Mouse (Mus musculus): Measurements from ENCODE around the gene Wdr53. TPM values are rescaled to one million over a fixed set of nuclear protein-coding genes. Genes with fewer than 3 reads are reported as not detected.
A peak's percentile ranks its signal among the peaks of the same experiment; 100 is the strongest.
"Not testable (repeated sequence)": the region's sequence is repeated elsewhere in the genome, so short reads cannot be mapped to it uniquely, and the experiment has no call there.

Gene Wdr53
- polyA plus RNA-seq (2015; fragmentation: Nextera tagmentation; extraction: Ambion mirVana): 19.3 and 19.5 TPM in 2 replicates

- peak; percentile 99 for ATAC-seq (replicated peaks; ENCODE audit: low FRiP score)
- under 1% methylated on average over 48 of the region's 48 CpGs for WGBS
Observed at GRCm38 (mm10) chr16:32246952-32247370, at the start of gene Wdr53, which contains the start of gene Fbxo45. Gene Wdr53, plus strand, starts transcription at chr16:32247227. Gene Fbxo45, minus strand, starts transcription at chr16:32247158.

GRCm38 (mm10) chr16:32200256-32201003 is 46.6 kb upstream of the Wdr53 start:
- no peaks in the 10 kb centered on the region for H3K9me3 ChIP-seq (replicated peaks)
- 22% methylated on average over 21 of the region's 21 CpGs for WGBS
- peaks cover 12% of the 10 kb centered on the region for H3K4me1 ChIP-seq
- H3K9ac ChIP-seq: no peak overlapping the region
- peak overlapping the region; percentile 87 for H3K27ac ChIP-seq
- peak overlapping the region; percentile 33 for H3K4me3 ChIP-seq (replicated peaks)
- H3K4me2 ChIP-seq: peak overlapping the region; percentile 57
- H3K27me3 ChIP-seq: no peaks in the 10 kb centered on the region
- ATAC-seq (replicated peaks; ENCODE audit: low FRiP score): peak; percentile 82; the same call in 1 of the 2 replicates
- no peaks in the 10 kb centered on the region for H3K36me3 ChIP-seq

More at GRCm38 (mm10) chr16:32246952-32247370, at the start of gene Wdr53, which contains the start of gene Fbxo45:
- Histone ChIP-seq H3K4me1 (peaks cover 28% of the 10 kb centered on the region), H3K27ac (peak within 1 kb of the TSS; percentile 93), H3K27me3 (no peaks in the 10 kb centered on the region), H3K9ac (peak within 1 kb of the TSS; percentile 88), H3K4me2 (peak within 1 kb of the TSS; percentile 75), H3K4me3 (replicated peaks) (peak within 1 kb of the TSS; percentile 78), H3K36me3 (peaks cover 4% of the 10 kb centered on the region), H3K9me3 (replicated peaks) (no peaks in the 10 kb centered on the region)

- peak overlapping the region; percentile 87 for H3K27ac ChIP-seq
- H3K4me1 ChIP-seq: peaks cover 12% of the 10 kb centered on the region
- H3K4me3 ChIP-seq (replicated peaks): peak overlapping the region; percentile 33
- no peaks in the 10 kb centered on the region for H3K36me3 ChIP-seq
- peak overlapping the region; percentile 57 for H3K4me2 ChIP-seq
- H3K27me3 ChIP-seq: no peaks in the 10 kb centered on the region
- WGBS: 30% methylated on average over 9 of the region's 9 CpGs
- H3K9ac ChIP-seq: no peak overlapping the region
- H3K9me3 ChIP-seq (replicated peaks): no peaks in the 10 kb centered on the region
- ATAC-seq (replicated peaks; ENCODE audit: low FRiP score): peak; percentile 33; the same call in 1 of the 2 replicates
Observed at GRCm38 (mm10) chr16:32201004-32201325, 46.1 kb upstream of the Wdr53 start.

DNA sequence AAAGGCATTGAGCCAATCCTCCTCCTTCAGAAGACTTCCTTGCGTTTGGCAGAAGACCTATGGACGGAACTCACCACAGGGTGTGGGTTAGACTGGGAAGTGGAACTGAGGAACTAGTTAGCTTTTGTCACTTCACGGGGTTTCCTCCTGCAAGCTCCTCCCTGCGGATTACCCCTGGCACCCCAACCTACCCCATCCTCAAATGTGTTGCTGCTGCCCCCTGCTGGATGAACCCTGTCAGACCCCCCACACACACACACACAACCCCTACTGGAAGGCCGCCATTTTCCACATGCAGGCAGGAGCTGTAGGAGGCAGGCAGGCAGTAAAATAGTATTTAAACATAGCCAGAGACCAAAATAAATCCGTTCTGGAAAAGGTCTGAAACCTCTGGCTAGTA is 44.3 kb upstream of the Wdr53 start:
- H3K4me3 ChIP-seq (replicated peaks): no peak overlapping the region
- H3K36me3 ChIP-seq: no peaks in the 10 kb centered on the region
- no peak overlapping the region for H3K27ac ChIP-seq
- ATAC-seq (replicated peaks; ENCODE audit: low FRiP score): no peak
- H3K4me1 ChIP-seq: peaks cover 12% of the 10 kb centered on the region
- H3K27me3 ChIP-seq: no peaks in the 10 kb centered on the region
- H3K9me3 ChIP-seq (replicated peaks): no peaks in the 10 kb centered on the region
- H3K4me2 ChIP-seq: no peak overlapping the region
- 79% methylated on average over 6 of the region's 6 CpGs for WGBS
- no peak overlapping the region for H3K9ac ChIP-seq

- H3K4me3 ChIP-seq (replicated peaks): no peak overlapping the region
- H3K4me1 ChIP-seq: peaks cover 12% of the 10 kb centered on the region
- ATAC-seq (replicated peaks; ENCODE audit: low FRiP score): no peak
- H3K4me2 ChIP-seq: no peak overlapping the region
- H3K36me3 ChIP-seq: no peaks in the 10 kb centered on the region
- peaks cover 6% of the 10 kb centered on the region; the same call in 1 of the 2 replicates for H3K9me3 ChIP-seq (replicated peaks)
- WGBS: 59% methylated on average over 3 of the region's 3 CpGs
- H3K27me3 ChIP-seq: no peaks in the 10 kb centered on the region
- H3K27ac ChIP-seq: no peak overlapping the region
- H3K9ac ChIP-seq: no peak overlapping the region
Observed at GRCm38 (mm10) chr16:32204902-32205301, 42.1 kb upstream of the Wdr53 start.

- no peak overlapping the region for H3K4me2 ChIP-seq
- no peak overlapping the region for H3K4me3 ChIP-seq (replicated peaks)
- no peaks in the 10 kb centered on the region for H3K27me3 ChIP-seq
- H3K4me1 ChIP-seq: no peaks in the 10 kb centered on the region
- H3K9ac ChIP-seq: no peak overlapping the region
- H3K36me3 ChIP-seq: no peaks in the 10 kb centered on the region
- no peak overlapping the region for H3K27ac ChIP-seq
- H3K9me3 ChIP-seq (replicated peaks): peaks cover 9% of the 10 kb centered on the region; the same call in 1 of the 2 replicates
- ATAC-seq (replicated peaks; ENCODE audit: low FRiP score): no peak
Observed at GRCm38 (mm10) chr16:32214156-32214555, 32.9 kb upstream of the Wdr53 start.

- H3K27ac ChIP-seq: no peak overlapping the region
- H3K9ac ChIP-seq: no peak overlapping the region
- no peaks in the 10 kb centered on the region for H3K4me1 ChIP-seq
- 78% methylated on average over 17 of the region's 17 CpGs for WGBS
- no peak overlapping the region for H3K4me2 ChIP-seq
- no peak overlapping the region for H3K4me3 ChIP-seq (replicated peaks)
- peaks cover 3% of the 10 kb centered on the region; the same call in 1 of the 2 replicates for H3K9me3 ChIP-seq (replicated peaks)
- H3K27me3 ChIP-seq: no peaks in the 10 kb centered on the region
- no peak for ATAC-seq (replicated peaks; ENCODE audit: low FRiP score)
- no peaks in the 10 kb centered on the region for H3K36me3 ChIP-seq
Observed at GRCm38 (mm10) chr16:32214804-32215576, 32.0 kb upstream of the Wdr53 start.

DNA sequence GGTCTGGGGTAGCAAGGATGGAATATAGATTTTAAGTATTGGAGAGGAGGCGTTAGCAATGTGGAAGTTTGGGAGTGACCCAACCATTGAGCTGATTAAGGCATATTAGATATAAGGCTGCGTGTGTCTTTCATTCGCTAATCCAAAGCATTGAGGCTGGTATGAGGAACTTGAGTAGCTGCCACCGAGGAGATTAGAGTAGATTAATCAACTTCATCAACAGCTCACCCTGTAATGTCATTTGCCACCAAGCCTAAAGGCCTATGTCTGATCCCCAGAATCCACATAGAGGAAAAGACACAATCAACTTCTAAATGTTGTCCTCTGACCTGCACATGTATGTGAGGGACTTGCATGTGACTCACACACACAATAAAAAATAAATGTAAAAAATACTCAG is 25.2 kb upstream of the Wdr53 start:
- H3K27me3 ChIP-seq: no peaks in the 10 kb centered on the region
- H3K4me3 ChIP-seq (replicated peaks): no peak overlapping the region
- H3K36me3 ChIP-seq: no peaks in the 10 kb centered on the region
- no peak overlapping the region for H3K9ac ChIP-seq
- H3K4me1 ChIP-seq: no peaks in the 10 kb centered on the region
- no peak overlapping the region for H3K4me2 ChIP-seq
- WGBS: 86% methylated on average over 4 of the region's 4 CpGs
- H3K9me3 ChIP-seq (replicated peaks): no peaks in the 10 kb centered on the region
- no peak for ATAC-seq (replicated peaks; ENCODE audit: low FRiP score)
- H3K27ac ChIP-seq: no peak overlapping the region

DNA sequence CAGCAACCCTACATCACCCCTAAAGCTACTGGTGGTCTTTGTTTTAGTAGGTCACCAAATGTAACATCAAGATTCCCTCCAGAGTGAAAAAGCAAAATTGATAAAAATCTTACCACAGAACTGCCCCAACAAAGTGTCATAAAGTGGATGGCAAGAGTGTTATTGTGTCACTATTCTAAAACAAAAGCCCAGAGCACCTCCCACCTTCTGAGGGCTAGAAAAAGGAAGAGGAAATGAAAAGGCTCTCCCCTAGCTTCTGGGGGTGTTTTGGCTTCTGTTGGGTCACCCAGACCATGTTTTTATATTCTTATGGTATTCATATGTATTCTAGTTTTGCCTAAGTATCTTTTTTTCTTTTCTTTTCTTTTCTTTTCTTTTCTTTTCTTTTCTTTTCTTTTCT is 24.6 kb upstream of the Wdr53 start:
- ATAC-seq (replicated peaks; ENCODE audit: low FRiP score): no peak
- no peak overlapping the region for H3K4me2 ChIP-seq
- H3K9ac ChIP-seq: no peak overlapping the region
- no peaks in the 10 kb centered on the region for H3K9me3 ChIP-seq (replicated peaks)
- H3K4me1 ChIP-seq: no peaks in the 10 kb centered on the region
- H3K27ac ChIP-seq: no peak overlapping the region
- no peaks in the 10 kb centered on the region for H3K36me3 ChIP-seq
- H3K4me3 ChIP-seq (replicated peaks): no peak overlapping the region
- H3K27me3 ChIP-seq: no peaks in the 10 kb centered on the region

DNA sequence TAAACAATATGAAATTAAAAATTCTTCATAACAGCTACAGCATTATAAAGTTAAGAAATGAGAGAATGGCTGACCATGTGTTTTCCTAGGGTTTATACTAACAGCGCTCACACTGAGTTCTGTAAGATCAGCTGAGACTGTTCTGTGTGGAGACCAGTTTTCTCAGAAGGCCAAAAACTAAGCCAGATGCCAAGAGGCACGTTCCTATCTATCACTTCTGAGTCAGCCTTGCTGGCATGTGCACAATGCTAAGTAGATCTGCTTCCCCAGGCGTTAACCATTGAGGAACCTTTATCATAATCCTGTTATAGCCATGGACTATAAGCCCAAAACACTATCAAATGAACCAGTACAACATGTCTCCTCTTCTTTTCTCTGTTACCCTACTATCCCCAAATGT is 15.0 kb upstream of the Wdr53 start:
- peaks cover 46% of the 10 kb centered on the region for H3K36me3 ChIP-seq
- ATAC-seq (replicated peaks; ENCODE audit: low FRiP score); H3K4me3 ChIP-seq (replicated peaks): not testable (repeated sequence)

DNA sequence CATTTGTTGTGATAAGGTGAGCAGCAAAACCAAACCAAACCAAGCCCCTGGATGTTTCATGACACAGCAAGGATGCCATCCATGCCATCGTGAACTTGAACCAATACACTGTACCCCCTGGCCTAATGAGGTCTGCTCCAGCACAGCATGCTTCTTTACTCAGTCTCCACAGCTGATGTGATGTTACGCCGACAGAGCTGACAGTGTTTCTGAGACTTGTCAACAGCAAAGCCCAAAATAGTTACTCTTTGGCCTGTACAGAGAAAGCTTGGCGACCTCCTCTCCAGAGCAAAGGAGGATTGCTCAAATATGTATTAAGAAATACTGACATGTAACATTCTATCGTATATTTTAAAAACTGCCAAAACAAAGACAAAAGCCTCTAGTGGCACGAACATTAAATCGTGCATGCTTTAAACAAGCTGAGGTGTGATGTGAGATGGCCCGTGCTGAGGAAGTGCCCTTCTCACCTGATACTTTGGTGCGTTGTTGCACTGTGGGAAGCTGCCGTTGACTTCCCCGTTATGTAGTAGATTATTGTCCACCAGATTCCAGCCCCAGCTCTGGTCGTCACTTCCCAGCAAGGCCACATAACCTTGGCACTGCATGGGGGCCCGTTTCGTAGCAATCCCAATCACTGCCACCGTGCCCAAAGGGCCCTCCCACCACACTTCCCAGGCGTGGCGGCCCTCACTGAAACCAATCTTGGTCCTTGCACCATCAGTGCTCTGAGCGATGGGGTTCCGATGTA is 8.9 kb upstream of the Wdr53 start:
- H3K9ac ChIP-seq: no peak overlapping the region
- no peak overlapping the region for H3K27ac ChIP-seq
- H3K9me3 ChIP-seq (replicated peaks): no peaks in the 10 kb centered on the region
- no peaks in the 10 kb centered on the region for H3K27me3 ChIP-seq
- no peak overlapping the region for H3K4me3 ChIP-seq (replicated peaks)
- no peak for ATAC-seq (replicated peaks; ENCODE audit: low FRiP score)
- H3K4me1 ChIP-seq: no peaks in the 10 kb centered on the region
- H3K4me2 ChIP-seq: no peak overlapping the region
- 87% methylated on average over 19 of the region's 19 CpGs for WGBS
- H3K36me3 ChIP-seq: peaks cover 45% of the 10 kb centered on the region

More for the DNA sequence above, 15.0 kb upstream of the Wdr53 start:
- 88% methylated on average over 3 of the region's 3 CpGs for WGBS
- H3K9me3 ChIP-seq (replicated peaks); H3K4me1 ChIP-seq; H3K27me3 ChIP-seq; H3K4me2 ChIP-seq; H3K27ac ChIP-seq; H3K9ac ChIP-seq: not testable (repeated sequence)

All from kidney, embryonic 15.5 days (tissue).